Mouse (Mus musculus) bone marrow, adult 2 months (tissue): Measurements from ENCODE around the gene 4933434E20Rik. TPM values are rescaled to one million over a fixed set of nuclear protein-coding genes. Genes with fewer than 3 reads are reported as not detected.

ENCODE experiments used
- H3K27ac ChIP-seq: fragments of 200-500 bp; 2 replicates; pipeline ENCODE4 v1.5.1; 2012; ENCODE audit warnings: low read depth, mild to moderate bottlenecking, control low read depth, inconsistent platforms, low read length; ENCODE audit not compliant: control insufficient read depth, poor library complexity, insufficient read depth
- H3K4me1 ChIP-seq: fragments of 200-500 bp; 2 replicates; pipeline ENCODE4 v1.6.1; 2011; ENCODE audit warnings: low read length; ENCODE audit not compliant: control insufficient read depth, insufficient read depth
- H3K4me3 ChIP-seq: fragments of 200-500 bp; replicated peaks from 2 replicates; pipeline ENCODE3; 2011; ENCODE audit warnings: mild to moderate bottlenecking, low read depth, low read length, control low read depth; ENCODE audit not compliant: control insufficient read depth
- CTCF ChIP-seq: fragments of 200-500 bp; IDR thresholded peaks from 2 replicates; pipeline ENCODE4 v1.5.1; 2011; ENCODE audit warnings: low read length, control low read depth; ENCODE audit not compliant: control insufficient read depth, insufficient read depth
- POLR2A ChIP-seq: fragments of 200-500 bp; IDR thresholded peaks from 2 replicates; pipeline ENCODE4 v1.6.1; 2011; ENCODE audit warnings: low read depth, mild to moderate bottlenecking, control low read depth, low read length, borderline replicate concordance; ENCODE audit not compliant: control insufficient read depth
- WGBS: fragments of 180-500 bp; shearing (Covaris S2); methylation state at CpG from one replicate; pipeline ENCODE4 v1.1.7; 2018; 5-methylcytosine and 5-hydroxymethylcytosine counted together
- polyA plus RNA-seq: library from polyadenylated mRNA; stranded (reverse); fragments of >200 nt; gene quantifications from 2 replicates; pipeline ENCODE4 v1.2.4, GENCODE M21; 2011; ENCODE audit warnings: low replicate concordance; ENCODE audit not compliant: missing spikeins, insufficient read depth, insufficient read length

Gene 4933434E20Rik
- polyA plus RNA-seq, 1 experiment: 49.9 TPM

DNA sequence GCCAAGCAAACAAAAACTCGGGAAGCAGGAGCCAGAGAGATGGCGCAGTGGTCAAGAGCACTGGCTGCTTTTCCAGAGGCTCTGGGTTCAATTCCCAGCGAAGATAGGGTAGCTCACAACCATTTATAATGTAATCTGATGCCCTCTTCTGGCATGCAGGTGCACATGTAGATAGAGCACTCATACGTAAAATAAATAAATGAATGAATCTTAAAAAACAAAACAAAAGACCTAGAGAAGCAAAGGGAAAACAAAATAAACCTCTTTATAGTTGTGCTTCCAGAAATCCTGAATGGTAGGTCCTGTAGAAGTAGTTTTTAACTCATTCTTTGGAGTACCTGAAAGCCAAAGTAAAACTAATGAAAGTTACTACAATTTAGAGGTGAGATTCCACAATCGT lies 26.8 kb downstream of the 4933434E20Rik start:
- peaks cover 6% of the 10 kb centered on the region for H3K4me1 ChIP-seq
- H3K27ac ChIP-seq: no peak overlapping the region
- 53% methylated on average over 5 of the region's 5 CpGs for WGBS
- TF ChIP-seq CTCF (no peak), POLR2A (no peak)
- H3K4me3 ChIP-seq: no peak overlapping the region

DNA sequence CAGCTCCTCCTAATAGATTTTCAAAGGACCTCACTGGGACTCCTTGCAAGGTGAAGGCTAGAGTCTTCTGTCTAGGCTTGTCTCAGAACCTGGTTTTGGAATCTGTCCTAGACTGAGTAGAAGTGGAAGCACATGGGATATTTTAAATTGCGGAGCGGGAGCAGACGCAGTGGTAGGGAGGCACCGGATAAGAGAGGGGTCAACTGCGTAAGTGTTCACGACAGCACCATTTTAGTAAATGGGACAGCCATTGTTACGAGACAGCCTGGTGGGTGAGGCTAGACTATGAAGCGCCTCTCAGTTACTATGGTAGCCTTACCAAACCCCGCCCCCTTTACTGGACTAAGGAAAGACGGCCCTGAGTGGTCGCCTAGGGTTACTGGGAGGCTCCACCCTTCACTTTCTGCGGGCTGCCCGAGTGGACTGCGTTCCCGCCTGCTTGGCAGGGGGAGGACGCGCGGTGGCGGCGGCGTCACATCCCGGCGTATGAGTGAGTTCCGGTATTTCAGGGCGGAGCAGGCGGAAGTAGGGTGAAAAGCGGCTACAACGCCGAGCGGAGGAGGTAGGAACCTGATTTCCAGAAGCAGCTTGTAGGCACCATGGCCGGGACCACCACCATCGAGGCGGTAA lies 27.8 kb downstream of the 4933434E20Rik start:
- H3K4me1 ChIP-seq: peaks cover 8% of the 10 kb centered on the region
- peak overlapping the region; percentile 93 for H3K4me3 ChIP-seq
- under 1% methylated on average over 33 of the region's 33 CpGs for WGBS
- peak overlapping the region; percentile 95 for H3K27ac ChIP-seq
- peak; percentile 3; the same call in 1 of the 2 replicates for TF ChIP-seq CTCF
- TF ChIP-seq POLR2A: peak; percentile 84; the same call in 1 of the 2 replicates

DNA sequence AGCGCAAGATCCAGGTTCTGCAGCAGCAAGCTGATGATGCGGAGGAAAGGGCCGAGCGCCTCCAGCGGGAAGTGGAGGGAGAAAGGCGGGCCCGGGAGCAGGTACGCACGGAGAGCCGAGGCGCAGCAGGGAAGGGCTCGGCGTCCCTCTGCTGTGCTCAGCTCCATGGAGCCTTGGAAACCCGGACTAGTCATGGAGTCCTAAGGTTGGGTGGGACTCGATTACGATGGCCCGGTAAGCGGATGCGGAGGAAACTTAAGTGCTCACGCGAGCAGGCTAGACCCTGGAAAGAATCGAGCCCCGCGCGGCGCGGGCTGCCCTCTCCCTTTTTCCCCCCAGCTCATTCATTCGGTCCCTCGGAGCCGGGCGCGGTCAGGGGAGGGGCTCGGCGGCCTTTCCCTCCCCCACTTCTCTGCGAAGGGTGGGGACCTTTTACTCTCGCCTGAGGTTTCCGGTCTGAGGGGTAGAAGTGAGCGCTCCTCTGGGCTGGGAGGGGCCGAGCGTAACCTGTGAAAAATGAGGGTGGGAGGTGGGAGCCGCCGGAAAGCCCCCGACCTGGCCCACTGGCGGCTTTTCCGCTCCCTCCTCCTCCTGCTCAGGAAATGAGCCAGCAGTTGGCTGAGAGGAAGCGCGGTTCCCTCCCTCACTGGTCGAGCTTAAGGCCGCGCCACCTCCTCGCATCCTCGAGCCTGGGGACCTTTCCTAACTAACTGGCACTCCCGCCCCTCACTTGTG lies 28.5 kb downstream of the 4933434E20Rik start:
- peaks cover 8% of the 10 kb centered on the region for H3K4me1 ChIP-seq
- H3K27ac ChIP-seq: peak overlapping the region; percentile 95
- TF ChIP-seq CTCF: 0 out of 2 replicates have a peak, but pooled peaks have one; percentile 3
- TF ChIP-seq POLR2A: peak; percentile 51; the same call in 1 of the 2 replicates
- H3K4me3 ChIP-seq: peak overlapping the region; percentile 93
- under 1% methylated on average over 53 of the region's 53 CpGs for WGBS

DNA sequence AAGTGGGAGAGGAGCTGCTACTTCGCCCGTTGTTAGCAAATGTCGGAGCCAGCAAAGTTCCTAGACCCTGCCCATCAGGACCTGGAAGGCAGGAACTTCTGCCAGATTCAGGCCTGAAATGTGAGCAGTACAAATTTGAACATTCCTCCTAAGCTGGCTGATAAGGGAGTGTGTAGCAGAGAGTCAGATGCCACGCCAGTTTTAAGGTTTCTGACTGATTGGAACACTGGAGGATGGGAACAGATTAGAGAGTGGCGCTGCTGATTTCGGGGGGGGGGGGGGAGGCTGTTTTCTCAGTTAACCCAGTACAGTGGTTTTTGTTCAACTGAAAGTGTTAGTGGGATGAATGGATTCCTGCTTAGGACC lies 29.0 kb downstream of the 4933434E20Rik start:
- Histone ChIP-seq H3K4me3 (peak overlapping the region; percentile 93), H3K4me1 (peaks cover 8% of the 10 kb centered on the region), H3K27ac (peak overlapping the region; percentile 95)
- WGBS: 0% methylated on average over 6 of the region's 6 CpGs
- no peak for TF ChIP-seq POLR2A
- TF ChIP-seq CTCF: no peak

DNA sequence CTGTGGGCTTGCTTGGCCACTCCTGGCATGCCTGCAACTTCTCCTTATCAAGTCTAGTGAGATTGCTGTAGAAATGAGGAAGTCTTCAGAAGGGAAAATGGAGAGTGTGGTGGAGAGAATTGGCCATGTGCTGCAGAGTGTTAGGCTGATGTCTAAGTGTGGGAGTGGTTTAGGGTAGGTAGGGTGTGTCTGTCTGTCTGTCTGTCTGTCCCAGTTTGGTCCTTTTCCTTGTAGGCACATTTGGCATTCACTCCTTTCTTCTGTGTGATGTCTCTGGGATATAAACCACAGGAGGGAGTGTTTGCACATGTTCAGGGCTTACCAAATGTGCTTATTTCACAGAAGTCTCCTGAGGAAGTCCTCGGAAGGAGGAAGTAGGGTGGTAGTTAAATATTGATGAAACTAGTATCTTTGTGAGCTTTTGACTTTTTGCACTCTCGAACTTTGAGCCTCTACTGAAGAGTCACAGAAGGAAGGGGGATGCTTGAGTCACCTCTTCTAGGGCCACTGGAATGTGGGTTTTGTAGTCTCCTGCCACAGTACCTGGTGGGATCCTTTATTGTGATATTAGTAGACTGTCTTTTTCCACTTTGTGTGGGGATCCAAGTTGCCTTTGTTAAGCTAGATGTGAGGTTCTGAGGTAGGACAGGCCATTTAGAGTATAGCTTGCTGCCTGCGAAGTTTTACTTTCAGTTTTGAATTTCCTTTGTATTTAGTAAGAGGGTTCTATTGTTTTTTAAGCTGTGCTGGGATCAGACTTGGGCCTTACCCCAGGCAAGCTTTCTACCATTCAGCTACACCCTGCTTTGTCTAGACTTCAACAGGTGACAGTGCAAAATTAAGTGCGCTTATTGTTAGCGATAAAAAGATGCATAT lies 30.2 kb downstream of the 4933434E20Rik start:
- TF ChIP-seq CTCF (no peak), POLR2A (no peak)
- 7% methylated on average over 5 of the region's 5 CpGs for WGBS
- peak overlapping the region; percentile 63 for H3K4me3 ChIP-seq
- peaks cover 9% of the 10 kb centered on the region for H3K4me1 ChIP-seq
- H3K27ac ChIP-seq: peak overlapping the region; percentile 74; the same call in 1 of the 2 replicates

DNA sequence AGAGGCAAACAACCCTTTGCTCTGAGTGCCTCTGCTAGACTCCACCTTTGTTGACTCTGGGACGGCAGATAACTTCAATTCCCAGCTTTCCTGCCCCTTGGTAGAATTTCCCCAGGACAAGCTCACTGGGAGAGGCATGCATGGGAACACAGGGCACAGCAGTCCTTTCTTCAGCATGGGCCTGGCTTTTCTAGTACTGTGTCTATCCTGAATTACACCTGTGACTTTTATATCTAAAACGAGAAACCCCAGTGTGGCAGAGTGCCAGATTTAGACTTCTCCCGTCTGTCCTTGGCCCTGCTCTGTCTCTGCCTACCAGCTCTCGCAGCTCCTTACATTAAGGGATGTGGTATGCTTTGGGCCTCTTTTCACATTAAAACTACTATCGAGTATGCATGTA lies 31.6 kb downstream of the 4933434E20Rik start:
- WGBS: 10% methylated on average over 5 of the region's 5 CpGs

DNA sequence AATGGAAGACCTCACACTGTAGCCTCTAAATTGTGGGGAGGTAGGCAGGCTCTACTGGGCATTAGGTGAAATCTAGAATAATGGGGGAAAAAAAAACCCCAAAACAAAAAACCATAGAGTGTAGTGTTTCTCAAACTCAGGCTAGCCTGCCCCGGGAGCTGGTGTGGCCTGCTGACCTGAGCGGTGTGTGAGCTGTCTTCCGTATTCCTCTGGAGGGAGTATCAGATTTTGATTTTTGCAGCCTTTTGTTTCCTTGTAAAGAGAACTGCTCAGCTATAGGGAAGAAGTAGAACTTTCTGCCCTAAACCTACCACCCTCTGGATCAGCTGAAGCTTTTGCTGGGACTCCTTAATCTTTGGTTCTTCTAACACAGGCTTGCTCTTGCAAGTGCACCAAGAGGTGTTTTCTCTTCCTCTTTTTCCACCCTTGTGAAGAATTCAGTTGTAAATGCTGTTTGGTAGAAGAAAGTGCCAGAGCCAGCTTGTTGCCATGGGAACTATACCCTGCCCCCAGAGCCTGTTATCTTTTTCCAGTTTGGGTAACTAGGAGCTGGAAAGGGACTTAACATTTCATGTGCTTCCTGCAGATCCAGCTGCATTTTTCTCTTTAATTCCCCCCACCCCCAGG lies 32.4 kb downstream of the 4933434E20Rik start:
- no peak for TF ChIP-seq CTCF
- TF ChIP-seq POLR2A: no peak
- peaks cover 9% of the 10 kb centered on the region for H3K4me1 ChIP-seq
- H3K4me3 ChIP-seq: no peak overlapping the region
- WGBS: 5% methylated on average over 3 of the region's 3 CpGs
- H3K27ac ChIP-seq: no peak overlapping the region; the same call in 1 of the 2 replicates

More for the DNA sequence above, 31.6 kb downstream of the 4933434E20Rik start:
- TF ChIP-seq POLR2A (no peak), CTCF (no peak)
- H3K4me1 ChIP-seq: peaks cover 9% of the 10 kb centered on the region
- peak overlapping the region; percentile 1 for H3K4me3 ChIP-seq
- peak overlapping the region; percentile 38; the same call in 1 of the 2 replicates for H3K27ac ChIP-seq
